Mouse (Mus musculus) T-helper 17 cell (primary cell): ENCODE measurements at regions not wholly inside any gene's neighbourhood (a gene's known extent, or its start where the extent isn't known, plus 50 kb on each side); places are given as distances from the start of the nearest gene placed in this dataset.
"Not testable (repeated sequence)": the region's sequence is repeated elsewhere in the genome, so short reads cannot be mapped to it uniquely, and the experiment has no call there.

Source experiments
- in situ Hi-C, 2 experiments: fragments of 300-600 bp; cut with MboI, MseI; formaldehyde crosslinking; loops; 1 replicate in 1 of 2; 2 replicates in 1 of 2; pipeline ENCODE4 v1.15.1; 2025; ENCODE audit warnings: high pct_unique_total_duplicates in 2 of 2

- in situ Hi-C loops, result no loop called here
These were observed 533.6 kb upstream of the Fam241a start for GRCm38 (mm10) chr3:128429706-128430105.

GRCm38 (mm10) chr3:128415568-128415967 lies 519.4 kb upstream of the Fam241a start:
- in situ Hi-C loops, result no loop called here

GRCm38 (mm10) chr3:128413481-128413880 lies 517.4 kb upstream of the Fam241a start:
- in situ Hi-C loops, result no loop called here

- in situ Hi-C loops, result no loop called here
These were observed 516.0 kb upstream of the Fam241a start for GRCm38 (mm10) chr3:128412157-128412556.

GRCm38 (mm10) chr3:128394805-128395204 lies 498.7 kb upstream of the Fam241a start:
- in situ Hi-C loops, result no loop called here

GRCm38 (mm10) chr3:128380579-128380978 lies 484.5 kb upstream of the Fam241a start:
- in situ Hi-C loops, result no loop called here

- in situ Hi-C loops, result loop anchor here in 1 of 2 experiments (25.0 kb wide), 1 partner anchor 1318 kb away; no protein-coding TSS in a partner anchor
These were observed 473.5 kb upstream of the Fam241a start for GRCm38 (mm10) chr3:128369521-128370127.

- in situ Hi-C loops, result loop anchor here in 1 of 2 experiments (25.0 kb wide), 1 partner anchor 1325 kb away; no protein-coding TSS in a partner anchor
These were observed 466.2 kb upstream of the Fam241a start for GRCm38 (mm10) chr3:128362310-128362709.

- in situ Hi-C loops, result not testable (repeated sequence)
These were observed 453.0 kb upstream of the Fam241a start for GRCm38 (mm10) chr3:128349123-128349522.

GRCm38 (mm10) chr3:128347782-128348574 lies 451.9 kb upstream of the Fam241a start:
- in situ Hi-C loops, result no loop called here

GRCm38 (mm10) chr3:128337508-128337907 lies 441.4 kb upstream of the Fam241a start:
- in situ Hi-C loops, result loop anchor here in 1 of 2 experiments (5.0 to 10.0 kb wide), 2 partner anchors 250 to 333 kb away; no protein-coding TSS in a partner anchor

GRCm38 (mm10) chr3:128337031-128337430 lies 440.9 kb upstream of the Fam241a start:
- in situ Hi-C loops, result loop anchor here in 1 of 2 experiments (5.0 to 10.0 kb wide), 2 partner anchors 250 to 332 kb away; no protein-coding TSS in a partner anchor

- in situ Hi-C loops, result no loop called here
These were observed 431.6 kb upstream of the Fam241a start for GRCm38 (mm10) chr3:128327677-128328076.

GRCm38 (mm10) chr3:128301312-128301711 lies 405.2 kb upstream of the Fam241a start:
- in situ Hi-C loops, result no loop called here

GRCm38 (mm10) chr3:128298110-128298509 lies 402.0 kb upstream of the Fam241a start:
- in situ Hi-C loops, result no loop called here

- in situ Hi-C loops, result no loop called here
These were observed 391.7 kb upstream of the Fam241a start for GRCm38 (mm10) chr3:128287846-128288245.

- in situ Hi-C loops, result no loop called here
These were observed 389.1 kb upstream of the Fam241a start for GRCm38 (mm10) chr3:128285214-128285613.

- in situ Hi-C loops, result no loop called here
These were observed 384.5 kb upstream of the Fam241a start for GRCm38 (mm10) chr3:128280626-128281025.

- in situ Hi-C loops, result no loop called here
These were observed 374.5 kb upstream of the Fam241a start for GRCm38 (mm10) chr3:128270576-128270975.

- in situ Hi-C loops, result no loop called here
These were observed 365.1 kb upstream of the Fam241a start for GRCm38 (mm10) chr3:128261208-128261607.

GRCm38 (mm10) chr3:128247816-128248215 lies 351.7 kb upstream of the Fam241a start:
- in situ Hi-C loops, result no loop called here

GRCm38 (mm10) chr3:128239813-128240421 lies 343.8 kb upstream of the Fam241a start:
- in situ Hi-C loops, result no loop called here
